Mouse (Mus musculus): ENCODE measurements around the gene Nkx2-2. TPM values are rescaled to one million over a fixed set of nuclear protein-coding genes. Genes with fewer than 3 reads are reported as not detected.

Nkx2-2 gene
- polyA plus RNA-seq, 1 experiment from 2014 or later, result 8.5 TPM

DNA sequence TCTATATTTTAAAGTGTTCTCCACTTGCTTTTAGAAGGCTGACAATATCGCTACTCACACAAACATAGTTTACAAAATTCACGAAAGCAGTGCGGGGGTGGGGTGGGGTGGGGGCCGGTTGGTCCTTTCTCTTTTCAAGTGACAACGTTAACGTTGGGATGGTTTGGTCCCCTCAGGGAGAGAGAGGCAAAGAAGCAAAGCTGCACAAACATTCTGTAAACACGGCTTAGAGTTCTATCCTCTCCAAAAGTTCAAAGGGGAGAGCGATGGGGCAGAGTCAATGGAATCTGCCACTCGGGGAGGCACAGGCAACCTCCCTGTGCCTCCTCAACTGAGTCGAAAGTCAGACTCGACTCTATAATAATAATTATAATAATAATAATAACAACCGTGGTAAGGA, 10.5 kb downstream of the Nkx2-2 start:
- Histone ChIP-seq H3K4me1 (ENCODE audit: control insufficient read depth, insufficient read depth, low read length) (peaks cover 8% of the 10 kb centered on the region), H3K9ac (ENCODE audit: low read depth, low read length) (peak overlapping the region; percentile 6), H3K4me2 (ENCODE audit: low read length) (peak overlapping the region; percentile 39; the same call in 1 of the 2 replicates), H3K4me3 (ENCODE audit: low read depth, low read length) (peak overlapping the region; percentile 32), H3K27ac (ENCODE audit: low read length) (no peak overlapping the region), H3K36me3 (ENCODE audit: control insufficient read depth, insufficient read depth, low read length) (no peaks in the 10 kb centered on the region), H3K9me3 (replicated peaks; ENCODE audit: control insufficient read depth, low read length, poor library complexity, severe bottlenecking) (no peaks in the 10 kb centered on the region), H3K27me3 (ENCODE audit: control insufficient read depth, insufficient read depth, low read depth, low read length) (peaks cover 63% of the 10 kb centered on the region)
- WGBS, result 2% methylated on average over 12 of the region's 12 CpGs
- ATAC-seq, result no peak

DNA sequence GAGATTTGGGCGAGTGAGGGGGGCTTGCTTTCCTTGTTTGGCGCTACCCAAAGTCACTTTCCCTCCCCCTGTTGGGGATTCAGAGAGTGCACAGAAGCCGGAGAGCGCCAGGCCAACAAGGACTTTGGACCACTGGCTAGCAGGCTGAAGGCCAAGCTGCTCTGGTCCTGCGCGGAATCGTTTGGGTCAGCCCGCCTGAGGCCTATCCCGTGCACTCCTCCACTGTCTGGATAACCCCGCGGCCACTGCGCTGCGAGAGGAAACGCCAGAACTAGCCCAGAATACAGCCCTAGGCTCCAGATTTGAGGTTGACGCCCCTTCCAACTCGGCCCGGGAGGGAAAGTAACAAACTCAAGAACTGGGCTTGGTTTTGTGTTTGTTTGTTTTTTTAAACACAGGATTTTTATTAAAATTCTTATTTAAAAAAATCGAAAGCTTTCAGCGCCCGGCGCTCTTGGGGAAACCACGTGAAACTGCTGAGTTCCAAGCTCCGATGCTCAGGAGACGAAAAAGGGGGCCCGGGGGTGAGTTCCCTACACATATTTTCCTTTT, 11.3 kb downstream of the Nkx2-2 start:
- Histone ChIP-seq H3K4me2 (ENCODE audit: low read length) (peak overlapping the region; percentile 25; the same call in 1 of the 2 replicates), H3K9ac (ENCODE audit: low read depth, low read length) (no peak overlapping the region), H3K9me3 (replicated peaks; ENCODE audit: control insufficient read depth, low read length, poor library complexity, severe bottlenecking) (no peaks in the 10 kb centered on the region), H3K4me3 (ENCODE audit: low read depth, low read length) (peak overlapping the region; percentile 32), H3K36me3 (ENCODE audit: control insufficient read depth, insufficient read depth, low read length) (no peaks in the 10 kb centered on the region), H3K27me3 (ENCODE audit: control insufficient read depth, insufficient read depth, low read depth, low read length) (peaks cover 60% of the 10 kb centered on the region), H3K27ac (ENCODE audit: low read length) (peak overlapping the region; percentile 42; the same call in 1 of the 2 replicates), H3K4me1 (ENCODE audit: control insufficient read depth, insufficient read depth, low read length) (peaks cover 13% of the 10 kb centered on the region)
- WGBS, result 6% methylated on average over 25 of the region's 25 CpGs
- no peak for ATAC-seq

GRCm38 (mm10) chr2:147181926-147182708, 11.9 kb downstream of the Nkx2-2 start:
- no peak overlapping the region for H3K9ac ChIP-seq (ENCODE audit: low read depth, low read length)
- peaks cover 57% of the 10 kb centered on the region for H3K27me3 ChIP-seq (ENCODE audit: control insufficient read depth, insufficient read depth, low read depth, low read length)
- peaks cover 13% of the 10 kb centered on the region for H3K4me1 ChIP-seq (ENCODE audit: control insufficient read depth, insufficient read depth, low read length)
- no peaks in the 10 kb centered on the region for H3K36me3 ChIP-seq (ENCODE audit: control insufficient read depth, insufficient read depth, low read length)
- H3K4me3 ChIP-seq (ENCODE audit: low read depth, low read length), result peak overlapping the region; percentile 32
- 0 out of 2 replicates have a peak overlapping the region, but pooled peaks have one; percentile 42 for H3K27ac ChIP-seq (ENCODE audit: low read length)
- WGBS, result 19% methylated on average over 18 of the region's 18 CpGs
- H3K4me2 ChIP-seq (ENCODE audit: low read length), result peak overlapping the region; percentile 33; the same call in 1 of the 2 replicates
- H3K9me3 ChIP-seq (replicated peaks; ENCODE audit: control insufficient read depth, low read length, poor library complexity, severe bottlenecking), result no peaks in the 10 kb centered on the region
- ATAC-seq, result no peak

DNA sequence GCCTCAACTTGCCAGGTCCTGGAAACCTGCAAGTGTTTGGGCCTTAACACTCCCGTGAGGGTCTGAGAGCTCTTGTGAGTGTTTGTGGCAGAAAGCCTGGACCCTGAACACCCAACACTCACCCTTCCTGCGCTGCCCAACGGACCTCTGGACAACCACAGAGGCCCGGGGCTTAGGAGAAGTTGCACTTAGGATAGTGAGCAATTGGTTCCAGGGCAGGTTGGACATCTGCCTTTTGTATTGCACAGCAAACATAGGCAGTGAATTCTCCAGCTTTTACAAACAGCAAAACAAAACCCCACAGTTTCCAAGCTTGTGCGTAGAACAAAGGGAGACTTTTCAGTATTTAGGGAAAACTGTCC, 12.8 kb downstream of the Nkx2-2 start:
- 7% methylated on average over 5 of the region's 5 CpGs for WGBS
- H3K4me1 ChIP-seq (ENCODE audit: control insufficient read depth, insufficient read depth, low read length), result peaks cover 13% of the 10 kb centered on the region
- no peaks in the 10 kb centered on the region for H3K9me3 ChIP-seq (replicated peaks; ENCODE audit: control insufficient read depth, low read length, poor library complexity, severe bottlenecking)
- H3K27ac ChIP-seq (ENCODE audit: low read length), result no peak overlapping the region
- H3K9ac ChIP-seq (ENCODE audit: low read depth, low read length), result peak overlapping the region; percentile 46; the same call in 1 of the 2 replicates
- H3K4me2 ChIP-seq (ENCODE audit: low read length), result peak overlapping the region; percentile 36
- H3K36me3 ChIP-seq (ENCODE audit: control insufficient read depth, insufficient read depth, low read length), result no peaks in the 10 kb centered on the region
- no peak overlapping the region for H3K4me3 ChIP-seq (ENCODE audit: low read depth, low read length)
- ATAC-seq, result no peak
- peaks cover 60% of the 10 kb centered on the region for H3K27me3 ChIP-seq (ENCODE audit: control insufficient read depth, insufficient read depth, low read depth, low read length)

GRCm38 (mm10) chr2:147180649-147181303, 13.3 kb downstream of the Nkx2-2 start:
- 0 out of 2 replicates have a peak, but pooled peaks have one; percentile 9 for ATAC-seq
- Histone ChIP-seq H3K9ac (ENCODE audit: low read depth, low read length) (peak overlapping the region; percentile 46; the same call in 1 of the 2 replicates), H3K4me2 (ENCODE audit: low read length) (peak overlapping the region; percentile 36), H3K36me3 (ENCODE audit: control insufficient read depth, insufficient read depth, low read length) (no peaks in the 10 kb centered on the region), H3K9me3 (replicated peaks; ENCODE audit: control insufficient read depth, low read length, poor library complexity, severe bottlenecking) (no peaks in the 10 kb centered on the region), H3K27ac (ENCODE audit: low read length) (no peak overlapping the region), H3K4me3 (ENCODE audit: low read depth, low read length) (no peak overlapping the region), H3K27me3 (ENCODE audit: control insufficient read depth, insufficient read depth, low read depth, low read length) (peaks cover 59% of the 10 kb centered on the region), H3K4me1 (ENCODE audit: control insufficient read depth, insufficient read depth, low read length) (peaks cover 13% of the 10 kb centered on the region)
- WGBS, result 3% methylated on average over 32 of the region's 32 CpGs

- peak; percentile 78 for ATAC-seq
These were observed 15.7 kb downstream of the Nkx2-2 start for GRCm38 (mm10) chr2:147178091-147179059.

GRCm38 (mm10) chr2:147177672-147178071, 16.4 kb downstream of the Nkx2-2 start:
- Histone ChIP-seq H3K36me3 (ENCODE audit: control insufficient read depth, insufficient read depth, low read length) (no peaks in the 10 kb centered on the region), H3K4me3 (ENCODE audit: low read depth, low read length) (0 out of 2 replicates have a peak overlapping the region, but pooled peaks have one; percentile 36), H3K9me3 (replicated peaks; ENCODE audit: control insufficient read depth, low read length, poor library complexity, severe bottlenecking) (no peaks in the 10 kb centered on the region), H3K27me3 (ENCODE audit: control insufficient read depth, insufficient read depth, low read depth, low read length) (peaks cover 74% of the 10 kb centered on the region), H3K27ac (ENCODE audit: low read length) (no peak overlapping the region), H3K9ac (ENCODE audit: low read depth, low read length) (no peak overlapping the region), H3K4me1 (ENCODE audit: control insufficient read depth, insufficient read depth, low read length) (peaks cover 9% of the 10 kb centered on the region), H3K4me2 (ENCODE audit: low read length) (peak overlapping the region; percentile 66)
- WGBS, result 7% methylated on average over 10 of the region's 10 CpGs
- peak; percentile 54 for ATAC-seq

More at GRCm38 (mm10) chr2:147178091-147179059, 15.7 kb downstream of the Nkx2-2 start:
- WGBS, result 1% methylated on average over 39 of the region's 39 CpGs
- Histone ChIP-seq H3K4me1 (ENCODE audit: control insufficient read depth, insufficient read depth, low read length) (peaks cover 9% of the 10 kb centered on the region), H3K27ac (ENCODE audit: low read length) (no peak overlapping the region), H3K4me2 (ENCODE audit: low read length) (peak overlapping the region; percentile 66), H3K36me3 (ENCODE audit: control insufficient read depth, insufficient read depth, low read length) (no peaks in the 10 kb centered on the region), H3K27me3 (ENCODE audit: control insufficient read depth, insufficient read depth, low read depth, low read length) (peaks cover 74% of the 10 kb centered on the region), H3K9ac (ENCODE audit: low read depth, low read length) (peak overlapping the region; percentile 41; the same call in 1 of the 2 replicates), H3K4me3 (ENCODE audit: low read depth, low read length) (peak overlapping the region; percentile 36), H3K9me3 (replicated peaks; ENCODE audit: control insufficient read depth, low read length, poor library complexity, severe bottlenecking) (no peaks in the 10 kb centered on the region)

DNA sequence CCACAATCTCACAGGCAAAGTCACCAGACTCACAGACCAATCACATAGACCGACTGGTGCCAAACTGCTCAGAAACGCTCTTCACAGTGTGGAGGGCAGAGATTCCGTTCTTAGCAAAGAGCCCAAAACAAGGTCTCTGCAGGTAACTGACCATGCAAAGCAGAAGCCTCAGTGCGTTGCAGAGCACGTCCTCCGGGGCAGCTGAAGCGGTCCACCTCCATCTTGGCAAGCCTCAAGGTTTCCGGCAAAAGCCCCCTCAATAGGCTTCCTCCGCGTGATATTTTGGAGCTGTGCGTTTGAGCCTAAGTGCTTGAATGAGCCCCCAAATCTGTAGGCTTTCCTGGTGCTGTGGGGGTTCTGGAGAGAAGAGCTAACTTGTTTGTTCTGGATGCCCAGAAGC, 18.7 kb downstream of the Nkx2-2 start:
- Histone ChIP-seq H3K4me3 (ENCODE audit: low read depth, low read length) (no peak overlapping the region), H3K4me2 (ENCODE audit: low read length) (no peak overlapping the region), H3K27me3 (ENCODE audit: control insufficient read depth, insufficient read depth, low read depth, low read length) (peaks cover 53% of the 10 kb centered on the region), H3K36me3 (ENCODE audit: control insufficient read depth, insufficient read depth, low read length) (no peaks in the 10 kb centered on the region), H3K27ac (ENCODE audit: low read length) (no peak overlapping the region), H3K4me1 (ENCODE audit: control insufficient read depth, insufficient read depth, low read length) (peaks cover 6% of the 10 kb centered on the region; the same call in 1 of the 2 replicates), H3K9ac (ENCODE audit: low read depth, low read length) (no peak overlapping the region), H3K9me3 (replicated peaks; ENCODE audit: control insufficient read depth, low read length, poor library complexity, severe bottlenecking) (no peaks in the 10 kb centered on the region)
- 88% methylated on average over 11 of the region's 11 CpGs for WGBS
- ATAC-seq, result no peak
